ENCODE assay signal across 9 mouse cellular contexts in genomic region chr1:125789804-125790203, GRCm38 (mm10).
DNase-seq lines count a peak whose midpoint lies in the region; ATAC-seq and TF ChIP-seq lines count a peak whose summit lies in the region.
"Had no signal": no experiment of that assay in that cellular context is flagged by ENCODE, and none has a peak within 500 bp of the region (broad histone marks: within the 10 kb centered on the region; RNA-seq: fewer than 3 reads in every experiment).

No protein-coding gene starts in this region.

- no peaks in the 10 kb centered on the region for H3K27me3 ChIP-seq in small intestine, adult 2 months (ENCODE audit: control insufficient read depth, insufficient read depth, low read length)
- H3K27me3 ChIP-seq: limb, embryonic 12.5 days had no signal

- intact Hi-C loops in heart, postnatal 36 days (cut with DNase I): loop anchor here (2.0 to 10.0 kb wide), 5 partner anchors 183 to 1202 kb away; no protein-coding TSS in a partner anchor

- ATAC-seq in megakaryocyte progenitor cell, adult 5-6 weeks (replicated peaks; ENCODE audit: poor library complexity): peak; percentile 71

- peak; percentile 18 for DNase-seq in gastrocnemius, adult 18-20 months (ENCODE audit: low spot score)
- DNase-seq in gastrocnemius, postnatal 25 days: no peak
- DNase-seq in adrenal gland, adult 18-20 months (ENCODE audit: low spot score in 2 of 2): peak; percentile 62 to 71
- peak; percentile 47 to 69 for DNase-seq in heart, postnatal 36 days
- peak; percentile 54 to 88 for DNase-seq in layer of hippocampus, postnatal 25 days (ENCODE audit: extremely low spot score in 1 of 2, low spot score in 1 of 2)

- WGBS in small intestine, adult 2 months: 54% methylated on average over 4 of the region's 4 CpGs

- TF ChIP-seq CTCF in cortical plate, adult 2 months (IDR thresholded peaks at IDR 0.05; ENCODE audit: extremely low read depth, insufficient read depth, low read length): peak; percentile 80
- TF ChIP-seq CTCF in small intestine, adult 2 months (IDR thresholded peaks at IDR 0.05; ENCODE audit: extremely low read depth, insufficient read length, insufficient replicate concordance, low read depth, low read length): peak; percentile 72; the same call in 1 of the 2 replicates

- no peak overlapping the region for H3K4me3 ChIP-seq in cortical plate, adult 2 months (ENCODE audit: insufficient read depth, low read length)
- H3K4me3 ChIP-seq in small intestine, adult 2 months (ENCODE audit: low read depth, low read length): no peak overlapping the region
- H3K4me3 ChIP-seq: limb, embryonic 12.5 days had no signal

- TF ChIP-seq POLR2A in cortical plate, adult 2 months (IDR thresholded peaks at IDR 0.05; ENCODE audit: extremely low read depth, insufficient read depth, low read length): no peak
- TF ChIP-seq POLR2A in small intestine, adult 2 months (IDR thresholded peaks at IDR 0.05; ENCODE audit: low read depth, low read length): no peak

- H3K36me3 ChIP-seq in small intestine, adult 2 months (ENCODE audit: control insufficient read depth, insufficient read depth, low read length): no peaks in the 10 kb centered on the region
- H3K36me3 ChIP-seq: limb, embryonic 12.5 days had no signal

- H3K27ac ChIP-seq in cortical plate, adult 2 months (ENCODE audit: insufficient read depth, low read length): no peak overlapping the region
- H3K27ac ChIP-seq in small intestine, adult 2 months (ENCODE audit: insufficient read depth, low read depth, low read length): no peak overlapping the region
- H3K27ac ChIP-seq: limb, embryonic 12.5 days had no signal

- no peaks in the 10 kb centered on the region for H3K4me1 ChIP-seq in cortical plate, adult 2 months (ENCODE audit: control insufficient read depth, insufficient read depth, low read length)
- no peaks in the 10 kb centered on the region for H3K4me1 ChIP-seq in small intestine, adult 2 months (ENCODE audit: control insufficient read depth, insufficient read depth, insufficient read length, low read length)
- H3K4me1 ChIP-seq: limb, embryonic 12.5 days had no signal
